Mouse (Mus musculus) mature B cell (primary cell): ENCODE results near the gene Rsbn1l.

Experiments used
- in situ Hi-C: fragments of 300-500 bp; cut with MboI; formaldehyde crosslinking; loops from 2 replicates; pipeline ENCODE4 v1.14.3; 2019

Gene Rsbn1l

GRCm38 (mm10) chr5:20956298-20956697 is at the start of gene Rsbn1l:
Gene Rsbn1l (minus strand): TSS chr5:20956398.
- in situ Hi-C loops, result no loop called here

- in situ Hi-C loops, result no loop called here
Observed at GRCm38 (mm10) chr5:21002723-21003122, 46.5 kb upstream of the Rsbn1l start.

GRCm38 (mm10) chr5:21001622-21002315 is 45.6 kb upstream of the Rsbn1l start:
- in situ Hi-C loops, result no loop called here

GRCm38 (mm10) chr5:20998427-20998826 is 42.2 kb upstream of the Rsbn1l start:
- in situ Hi-C loops, result no loop called here

GRCm38 (mm10) chr5:20997555-20997954 is 41.4 kb upstream of the Rsbn1l start:
- in situ Hi-C loops, result no loop called here

- in situ Hi-C loops, result no loop called here
Observed at GRCm38 (mm10) chr5:20990062-20990809, 34.0 kb upstream of the Rsbn1l start.

GRCm38 (mm10) chr5:20986271-20986670 is 30.1 kb upstream of the Rsbn1l start:
- in situ Hi-C loops, result no loop called here

GRCm38 (mm10) chr5:20983505-20983904 is 27.3 kb upstream of the Rsbn1l start:
- in situ Hi-C loops, result no loop called here

- in situ Hi-C loops, result no loop called here
Observed at GRCm38 (mm10) chr5:20974690-20975089, 18.5 kb upstream of the Rsbn1l start.

- in situ Hi-C loops, result no loop called here
Observed at GRCm38 (mm10) chr5:20973999-20974398, 17.8 kb upstream of the Rsbn1l start.

GRCm38 (mm10) chr5:20973069-20973468 is 16.9 kb upstream of the Rsbn1l start:
- in situ Hi-C loops, result no loop called here

GRCm38 (mm10) chr5:20968963-20969362 is 12.8 kb upstream of the Rsbn1l start:
- in situ Hi-C loops, result no loop called here

- in situ Hi-C loops, result no loop called here
Observed at GRCm38 (mm10) chr5:20968493-20968892, 12.3 kb upstream of the Rsbn1l start.

GRCm38 (mm10) chr5:20967942-20968341 is 11.7 kb upstream of the Rsbn1l start:
- in situ Hi-C loops, result no loop called here

GRCm38 (mm10) chr5:20964446-20964845 is 8.2 kb upstream of the Rsbn1l start:
- in situ Hi-C loops, result no loop called here

GRCm38 (mm10) chr5:20963295-20963694 is 7.1 kb upstream of the Rsbn1l start:
- in situ Hi-C loops, result no loop called here

- in situ Hi-C loops, result no loop called here
Observed at GRCm38 (mm10) chr5:20960927-20961326, 4.7 kb upstream of the Rsbn1l start.

- in situ Hi-C loops, result no loop called here
Observed at GRCm38 (mm10) chr5:20955114-20955835, 923 bp downstream of the Rsbn1l start.

- in situ Hi-C loops, result no loop called here
Observed at GRCm38 (mm10) chr5:20952337-20952925, 3.8 kb downstream of the Rsbn1l start.

GRCm38 (mm10) chr5:20951666-20952281 is 4.4 kb downstream of the Rsbn1l start:
- in situ Hi-C loops, result no loop called here

- in situ Hi-C loops, result no loop called here
Observed at GRCm38 (mm10) chr5:20950855-20951650, 5.1 kb downstream of the Rsbn1l start.
